Mouse (Mus musculus) kidney, embryonic 15.5 days (tissue): Measurements from ENCODE around the gene Magea10. TPM values are rescaled to one million over a fixed set of nuclear protein-coding genes. Genes with fewer than 3 reads are reported as not detected.

Experiments used
- ATAC-seq: fragments of 200-750 bp; cut with Nextera tagmentation; replicated peaks from 2 replicates; pipeline ENCODE4 v1.8.0; 2017; ENCODE audit warnings: moderate TSS enrichment; ENCODE audit not compliant: low FRiP score
- H3K27ac ChIP-seq: fragments of 300-500 bp; sonication (generic); 2 replicates; pipeline ENCODE4 v1.5.1; 2015; ENCODE audit warnings: mild to moderate bottlenecking, inconsistent platforms
- H3K27me3 ChIP-seq: fragments of 300-500 bp; sonication (generic); 2 replicates; pipeline ENCODE4 v1.6.1; 2015; ENCODE audit warnings: inconsistent platforms
- H3K36me3 ChIP-seq: fragments of 300-500 bp; sonication (generic); 2 replicates; pipeline ENCODE4 v1.6.1; 2015; ENCODE audit warnings: inconsistent platforms
- H3K4me1 ChIP-seq: fragments of 300-500 bp; sonication (generic); 2 replicates; pipeline ENCODE4 v1.6.1; 2015; ENCODE audit warnings: inconsistent platforms
- H3K4me2 ChIP-seq: fragments of 300-500 bp; sonication (generic); 2 replicates; pipeline ENCODE4 v1.6.1; 2015; ENCODE audit warnings: moderate library complexity, mild to moderate bottlenecking, inconsistent platforms
- H3K4me3 ChIP-seq: fragments of 300-500 bp; sonication (generic); replicated peaks from 2 replicates; pipeline ENCODE4 v1.5.1; 2015; ENCODE audit warnings: mild to moderate bottlenecking, inconsistent platforms
- H3K9ac ChIP-seq: fragments of 300-500 bp; sonication (generic); 2 replicates; pipeline ENCODE4 v1.6.1; 2015; ENCODE audit warnings: mild to moderate bottlenecking, inconsistent platforms
- H3K9me3 ChIP-seq: fragments of 300-500 bp; sonication (generic); replicated peaks from 2 replicates; pipeline ENCODE4 v1.6.1; 2016; ENCODE audit warnings: inconsistent platforms
- WGBS: fragments of 180-500 bp; shearing (Covaris S2); methylation state at CpG from one replicate; pipeline ENCODE4 v1.1.7; 2015; ENCODE audit warnings: mixed read lengths; 5-methylcytosine and 5-hydroxymethylcytosine counted together
- polyA plus RNA-seq: library from polyadenylated mRNA; unstranded; fragments of >200 nt; fragmentation: Nextera tagmentation; extraction: Ambion mirVana; gene quantifications from 2 replicates; pipeline ENCODE4 v1.2.1, GENCODE M21; 2015

Magea10 gene
- polyA plus RNA-seq = not detected in 2 replicates

DNA sequence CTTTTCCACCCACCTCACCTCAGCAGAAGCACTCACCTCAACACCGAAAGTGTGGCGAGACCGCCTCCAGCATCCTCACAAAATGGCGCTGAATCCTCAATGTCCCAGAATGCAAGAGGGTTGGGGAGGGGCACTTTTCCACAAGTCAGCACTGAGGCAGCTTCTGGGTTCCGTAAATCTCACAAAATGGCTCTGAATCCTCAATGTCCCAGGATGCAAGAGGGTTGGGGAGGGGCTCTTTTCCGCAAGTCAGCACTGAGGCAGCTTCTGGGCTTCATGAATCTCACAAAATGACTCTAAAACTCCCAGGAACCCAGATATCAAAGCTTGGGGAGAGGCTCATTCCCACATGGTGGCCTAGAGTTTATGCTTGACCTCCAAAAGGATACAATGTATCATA lies at the start of gene Magea10:
Gene Magea10 (minus strand): TSS at position 101 of the 400 bp plus-strand sequence.
- no peaks in the 10 kb centered on the region for H3K4me1 ChIP-seq
- no peak within 1 kb of the TSS for H3K4me3 ChIP-seq
- no peaks in the 10 kb centered on the region for H3K9me3 ChIP-seq
- no peaks in the 10 kb centered on the region for H3K36me3 ChIP-seq
- no peak within 1 kb of the TSS for H3K27ac ChIP-seq
- H3K9ac ChIP-seq = no peak within 1 kb of the TSS
- no peak for ATAC-seq
- peaks cover 4% of the 10 kb centered on the region; the same call in 1 of the 2 replicates for H3K27me3 ChIP-seq
- 89% methylated on average over 6 of the region's 6 CpGs for WGBS
- no peak within 1 kb of the TSS for H3K4me2 ChIP-seq

DNA sequence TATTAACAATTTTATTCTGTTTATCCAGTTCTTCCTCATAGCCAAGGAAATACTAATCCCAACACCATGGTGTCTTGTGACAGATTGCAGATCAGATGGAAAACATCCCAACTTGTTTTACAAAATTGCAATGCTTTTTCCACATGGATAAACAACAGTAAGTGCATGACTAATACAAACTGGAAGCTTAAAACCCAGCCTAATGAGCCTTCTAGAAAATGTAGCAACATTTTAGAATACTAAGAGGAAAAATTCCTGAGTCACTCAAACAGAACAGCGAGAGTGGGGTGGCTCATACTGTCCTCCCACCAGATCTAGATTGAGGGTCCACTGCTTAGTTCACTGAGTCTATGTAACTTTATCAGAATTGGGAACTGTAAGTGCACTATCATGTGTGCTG lies 4.7 kb downstream of the Magea10 start:
- H3K9me3 ChIP-seq = no peaks in the 10 kb centered on the region
- H3K27ac ChIP-seq = no peak overlapping the region
- no peaks in the 10 kb centered on the region for H3K4me1 ChIP-seq
- no peak overlapping the region for H3K4me2 ChIP-seq
- WGBS = 54% methylated on average over 1 of the region's 1 CpGs
- H3K4me3 ChIP-seq = no peak overlapping the region
- no peaks in the 10 kb centered on the region for H3K36me3 ChIP-seq
- no peak overlapping the region for H3K9ac ChIP-seq
- H3K27me3 ChIP-seq = peaks cover 4% of the 10 kb centered on the region; the same call in 1 of the 2 replicates
- ATAC-seq = no peak

Other genes starting within 250 kb of the Magea10 start
- not detected in 2 replicates for gene Magea4, start 164.8 kb downstream of the Magea10 start, polyA plus RNA-seq
- gene Gabre, start 112.1 kb downstream of the Magea10 start, polyA plus RNA-seq = 2.2 and 2.4 TPM in 2 replicates